Mouse (Mus musculus) neural tube, embryonic 15.5 days (tissue): ENCODE measurements around the gene Pigv. TPM values are rescaled to one million over a fixed set of nuclear protein-coding genes. Genes with fewer than 3 reads are reported as not detected.

Experiments used
- ATAC-seq: fragments of 200-750 bp; cut with Nextera tagmentation; 2 replicates; pipeline ENCODE4 v1.8.0; 2017; ENCODE audit warnings: mild to moderate bottlenecking, moderate TSS enrichment, moderate library complexity; ENCODE audit not compliant: low FRiP score
- H3K27ac ChIP-seq: fragments of 300-500 bp; sonication (generic); replicated peaks from 2 replicates; pipeline ENCODE4 v1.5.1; 2015; ENCODE audit warnings: mild to moderate bottlenecking, inconsistent platforms
- H3K27me3 ChIP-seq: fragments of 300-500 bp; sonication (generic); replicated peaks from 2 replicates; pipeline ENCODE4 v1.6.1; 2015; ENCODE audit warnings: inconsistent platforms
- H3K36me3 ChIP-seq: fragments of 300-500 bp; sonication (generic); 2 replicates; pipeline ENCODE4 v1.6.1; 2015; ENCODE audit warnings: inconsistent platforms
- H3K4me1 ChIP-seq: fragments of 300-500 bp; sonication (generic); 2 replicates; pipeline ENCODE4 v1.6.1; 2015; ENCODE audit warnings: inconsistent platforms
- H3K4me2 ChIP-seq: fragments of 300-500 bp; sonication (generic); 2 replicates; pipeline ENCODE4 v1.6.1; 2015; ENCODE audit warnings: inconsistent platforms, mild to moderate bottlenecking, moderate library complexity
- H3K4me3 ChIP-seq: fragments of 300-500 bp; sonication (generic); replicated peaks from 2 replicates; pipeline ENCODE4 v1.5.1; 2015; ENCODE audit warnings: mild to moderate bottlenecking, inconsistent platforms
- H3K9ac ChIP-seq: fragments of 300-500 bp; sonication (generic); replicated peaks from 2 replicates; pipeline ENCODE4 v1.6.1; 2015; ENCODE audit warnings: mild to moderate bottlenecking, inconsistent platforms
- H3K9me3 ChIP-seq: fragments of 300-500 bp; sonication (generic); replicated peaks from 2 replicates; pipeline ENCODE4 v1.6.1; 2016; ENCODE audit warnings: inconsistent platforms
- WGBS: fragments of 180-500 bp; shearing (Covaris S2); methylation state at CpG from one replicate; pipeline ENCODE4 v1.1.7; 2015; ENCODE audit warnings: mixed read lengths; 5-methylcytosine and 5-hydroxymethylcytosine counted together
- polyA plus RNA-seq: library from polyadenylated mRNA; unstranded; fragments of >200 nt; fragmentation: Nextera tagmentation; extraction: Ambion mirVana; gene quantifications from 2 replicates; pipeline ENCODE4 v1.2.1, GENCODE M21; 2015

Pigv gene
- polyA plus RNA-seq, 1 experiment from 2014 or later, result 12.4 TPM

- Histone ChIP-seq H3K4me1 (peaks cover 34% of the 10 kb centered on the region), H3K36me3 (no peaks in the 10 kb centered on the region), H3K4me2 (peak overlapping the region; percentile 90), H3K9me3 (no peaks in the 10 kb centered on the region), H3K4me3 (peak overlapping the region; percentile 77), H3K27me3 (no peaks in the 10 kb centered on the region), H3K9ac (peak overlapping the region; percentile 87), H3K27ac (peak overlapping the region; percentile 86)
- 15% methylated on average over 24 of the region's 47 CpGs for WGBS
- ATAC-seq, result peak; percentile 92
Measured at GRCm38 (mm10) chr4:133633332-133634042, 39.0 kb downstream of the Pigv start.

GRCm38 (mm10) chr4:133632483-133633327 is 39.7 kb downstream of the Pigv start:
- peak overlapping the region; percentile 86 for H3K27ac ChIP-seq
- H3K9me3 ChIP-seq, result no peaks in the 10 kb centered on the region
- H3K4me2 ChIP-seq, result peak overlapping the region; percentile 90
- 1% methylated on average over 54 of the region's 69 CpGs for WGBS
- H3K9ac ChIP-seq, result peak overlapping the region; percentile 87
- peaks cover 34% of the 10 kb centered on the region for H3K4me1 ChIP-seq
- no peaks in the 10 kb centered on the region for H3K36me3 ChIP-seq
- H3K4me3 ChIP-seq, result peak overlapping the region; percentile 77
- H3K27me3 ChIP-seq, result no peaks in the 10 kb centered on the region
- ATAC-seq, result peak; percentile 77

GRCm38 (mm10) chr4:133631769-133632411 is 40.6 kb downstream of the Pigv start:
- ATAC-seq, result no peak
- no peaks in the 10 kb centered on the region for H3K9me3 ChIP-seq
- peak overlapping the region; percentile 90 for H3K4me2 ChIP-seq
- peak overlapping the region; percentile 87 for H3K9ac ChIP-seq
- peak overlapping the region; percentile 77 for H3K4me3 ChIP-seq
- peak overlapping the region; percentile 86; the same call in 1 of the 2 replicates for H3K27ac ChIP-seq
- H3K4me1 ChIP-seq, result peaks cover 34% of the 10 kb centered on the region
- WGBS, result 34% methylated on average over 9 of the region's 9 CpGs
- H3K36me3 ChIP-seq, result peaks cover 3% of the 10 kb centered on the region; the same call in 1 of the 2 replicates
- H3K27me3 ChIP-seq, result no peaks in the 10 kb centered on the region

GRCm38 (mm10) chr4:133631071-133631768 is 41.2 kb downstream of the Pigv start:
- Histone ChIP-seq H3K27ac (no peak overlapping the region), H3K27me3 (no peaks in the 10 kb centered on the region), H3K4me2 (peak overlapping the region; percentile 90), H3K4me1 (peaks cover 34% of the 10 kb centered on the region), H3K9ac (no peak overlapping the region), H3K36me3 (peaks cover 9% of the 10 kb centered on the region), H3K9me3 (no peaks in the 10 kb centered on the region), H3K4me3 (peak overlapping the region; percentile 77; the same call in 1 of the 2 replicates)
- no peak for ATAC-seq
- 82% methylated on average over 14 of the region's 14 CpGs for WGBS

- Histone ChIP-seq H3K4me3 (no peak overlapping the region), H3K27ac (no peak overlapping the region), H3K9ac (no peak overlapping the region), H3K27me3 (no peaks in the 10 kb centered on the region), H3K36me3 (peaks cover 17% of the 10 kb centered on the region), H3K4me2 (0 out of 2 replicates have a peak overlapping the region, but pooled peaks have one; percentile 90), H3K4me1 (peaks cover 34% of the 10 kb centered on the region), H3K9me3 (no peaks in the 10 kb centered on the region)
- 88% methylated on average over 8 of the region's 8 CpGs for WGBS
- ATAC-seq, result no peak
Measured at GRCm38 (mm10) chr4:133630326-133630920, 42.0 kb downstream of the Pigv start.

- WGBS, result 74% methylated on average over 7 of the region's 7 CpGs
- Histone ChIP-seq H3K4me2 (no peak overlapping the region), H3K27me3 (no peaks in the 10 kb centered on the region), H3K4me3 (no peak overlapping the region), H3K4me1 (peaks cover 34% of the 10 kb centered on the region), H3K27ac (no peak overlapping the region), H3K9ac (no peak overlapping the region), H3K9me3 (no peaks in the 10 kb centered on the region), H3K36me3 (peaks cover 27% of the 10 kb centered on the region)
- no peak for ATAC-seq
Measured at GRCm38 (mm10) chr4:133629191-133629590, 43.3 kb downstream of the Pigv start.

- ATAC-seq, result no peak
- WGBS, result 81% methylated on average over 2 of the region's 2 CpGs
- H3K27me3 ChIP-seq, result no peaks in the 10 kb centered on the region
- H3K9ac ChIP-seq, result no peak overlapping the region
- no peak overlapping the region for H3K4me2 ChIP-seq
- no peak overlapping the region for H3K27ac ChIP-seq
- H3K36me3 ChIP-seq, result peaks cover 34% of the 10 kb centered on the region
- H3K4me1 ChIP-seq, result peaks cover 32% of the 10 kb centered on the region
- H3K4me3 ChIP-seq, result no peak overlapping the region
- H3K9me3 ChIP-seq, result no peaks in the 10 kb centered on the region
Measured at GRCm38 (mm10) chr4:133628517-133628916, 43.9 kb downstream of the Pigv start.

GRCm38 (mm10) chr4:133627039-133627438 is 45.4 kb downstream of the Pigv start:
- H3K9me3 ChIP-seq, result no peaks in the 10 kb centered on the region
- H3K9ac ChIP-seq, result no peak overlapping the region
- H3K4me3 ChIP-seq, result no peak overlapping the region
- no peaks in the 10 kb centered on the region for H3K27me3 ChIP-seq
- ATAC-seq, result no peak
- no peak overlapping the region for H3K27ac ChIP-seq
- 90% methylated on average over 14 of the region's 14 CpGs for WGBS
- no peak overlapping the region for H3K4me2 ChIP-seq
- H3K4me1 ChIP-seq, result peaks cover 24% of the 10 kb centered on the region
- H3K36me3 ChIP-seq, result peaks cover 34% of the 10 kb centered on the region

GRCm38 (mm10) chr4:133626621-133627020 is 45.8 kb downstream of the Pigv start:
- Histone ChIP-seq H3K9me3 (no peaks in the 10 kb centered on the region), H3K9ac (no peak overlapping the region), H3K4me1 (peaks cover 20% of the 10 kb centered on the region), H3K27ac (no peak overlapping the region), H3K36me3 (peaks cover 34% of the 10 kb centered on the region), H3K4me3 (no peak overlapping the region), H3K4me2 (no peak overlapping the region), H3K27me3 (no peaks in the 10 kb centered on the region)
- 90% methylated on average over 9 of the region's 9 CpGs for WGBS
- no peak for ATAC-seq

GRCm38 (mm10) chr4:133626221-133626620 is 46.2 kb downstream of the Pigv start:
- WGBS, result 52% methylated on average over 5 of the region's 5 CpGs
- no peak overlapping the region for H3K4me2 ChIP-seq
- ATAC-seq, result no peak
- H3K4me1 ChIP-seq, result peaks cover 16% of the 10 kb centered on the region
- H3K4me3 ChIP-seq, result no peak overlapping the region
- no peak overlapping the region for H3K9ac ChIP-seq
- peaks cover 34% of the 10 kb centered on the region for H3K36me3 ChIP-seq
- no peak overlapping the region for H3K27ac ChIP-seq
- no peaks in the 10 kb centered on the region for H3K9me3 ChIP-seq
- no peaks in the 10 kb centered on the region for H3K27me3 ChIP-seq

GRCm38 (mm10) chr4:133625621-133626071 is 46.8 kb downstream of the Pigv start:
- H3K27ac ChIP-seq, result no peak overlapping the region
- peaks cover 10% of the 10 kb centered on the region for H3K4me1 ChIP-seq
- H3K9me3 ChIP-seq, result no peaks in the 10 kb centered on the region
- H3K4me3 ChIP-seq, result no peak overlapping the region
- no peak for ATAC-seq
- peaks cover 38% of the 10 kb centered on the region for H3K36me3 ChIP-seq
- H3K4me2 ChIP-seq, result no peak overlapping the region
- 69% methylated on average over 11 of the region's 11 CpGs for WGBS
- no peaks in the 10 kb centered on the region for H3K27me3 ChIP-seq
- H3K9ac ChIP-seq, result no peak overlapping the region
